Mouse (Mus musculus) liver, postnatal 0 days (tissue): Measurements from ENCODE around the gene Avpi1.

Source experiments
- CTCF ChIP-seq: sonication (generic); IDR thresholded peaks from 2 replicates; pipeline ENCODE4 v1.5.1; 2016; ENCODE audit warnings: antibody characterized with exemption, low read depth
- EP300 ChIP-seq: IDR thresholded peaks from 2 replicates; pipeline ENCODE4 v1.6.1; 2016; ENCODE audit warnings: antibody characterized with exemption, low read depth, mild to moderate bottlenecking

- TF ChIP-seq EP300 (no peak), CTCF (no peak)
Observed at GRCm38 (mm10) chr19:42090637-42091141, 38.2 kb downstream of the Avpi1 start.
